Mouse (Mus musculus): Measurements from ENCODE around the gene 2310034G01Rik. TPM values are rescaled to one million over a fixed set of nuclear protein-coding genes. Genes with fewer than 3 reads are reported as not detected.

2310034G01Rik gene
- polyA plus RNA-seq, 1 experiment from 2014 or later, result 2.8 TPM

DNA sequence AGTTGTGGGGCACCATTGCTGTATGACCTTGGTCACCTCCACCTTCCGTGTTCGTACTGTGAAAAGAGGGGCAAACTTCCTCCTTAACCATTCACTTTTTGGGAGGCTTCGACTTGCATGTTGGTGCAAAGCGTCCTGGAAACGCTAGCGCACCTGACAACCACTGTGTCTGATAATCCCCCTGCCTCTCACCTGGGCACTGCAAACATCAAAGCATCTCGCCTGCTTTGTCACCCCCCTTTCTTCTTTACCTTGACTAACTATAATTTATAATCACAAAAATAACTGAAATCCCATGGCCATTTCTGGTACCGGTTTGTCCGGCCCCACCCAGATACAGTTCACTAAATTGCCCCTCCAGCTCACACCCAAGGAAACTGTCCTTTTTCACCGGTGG is 44.6 kb upstream of the 2310034G01Rik start:
- Histone ChIP-seq H3K9me3 (ENCODE audit: control insufficient read depth, low read length) (no peaks in the 10 kb centered on the region), H3K36me3 (replicated peaks; ENCODE audit: control insufficient read depth, insufficient read depth) (0 out of 2 replicates have a peak, but pooled peaks cover 9% of the 10 kb centered on the region), H3K27ac (no peak overlapping the region), H3K9ac (peak overlapping the region; percentile 49), H3K4me3 (replicated peaks; ENCODE audit: low read length) (peak overlapping the region; percentile 85), H3K27me3 (ENCODE audit: control insufficient read depth, insufficient read depth, low read length) (no peaks in the 10 kb centered on the region), H3K4me1 (replicated peaks; ENCODE audit: control insufficient read depth, insufficient read depth, low read length) (peaks cover 40% of the 10 kb centered on the region), H3K4me2 (replicated peaks) (peak overlapping the region; percentile 73)
- no peak; the same call in 1 of the 2 replicates for ATAC-seq (ENCODE audit: low FRiP score)
- no peak for DNase-seq (ENCODE audit: low spot score)
- 7% methylated on average over 10 of the region's 10 CpGs for WGBS

- ATAC-seq (ENCODE audit: low FRiP score) (no peak), DNase-seq (ENCODE audit: low spot score) (peak; percentile 54)
- Histone ChIP-seq H3K27me3 (ENCODE audit: control insufficient read depth, insufficient read depth, low read length) (no peaks in the 10 kb centered on the region), H3K9ac (no peak overlapping the region), H3K4me1 (replicated peaks; ENCODE audit: control insufficient read depth, insufficient read depth, low read length) (peaks cover 20% of the 10 kb centered on the region), H3K9me3 (ENCODE audit: control insufficient read depth, low read length) (no peaks in the 10 kb centered on the region), H3K4me3 (replicated peaks; ENCODE audit: low read length) (no peak overlapping the region), H3K27ac (no peak overlapping the region), H3K36me3 (replicated peaks; ENCODE audit: control insufficient read depth, insufficient read depth) (peaks cover 15% of the 10 kb centered on the region), H3K4me2 (replicated peaks) (no peak overlapping the region)
- WGBS, result 40% methylated on average over 4 of the region's 4 CpGs
Observed at GRCm38 (mm10) chr19:46392018-46392417, 41.9 kb upstream of the 2310034G01Rik start.

DNA sequence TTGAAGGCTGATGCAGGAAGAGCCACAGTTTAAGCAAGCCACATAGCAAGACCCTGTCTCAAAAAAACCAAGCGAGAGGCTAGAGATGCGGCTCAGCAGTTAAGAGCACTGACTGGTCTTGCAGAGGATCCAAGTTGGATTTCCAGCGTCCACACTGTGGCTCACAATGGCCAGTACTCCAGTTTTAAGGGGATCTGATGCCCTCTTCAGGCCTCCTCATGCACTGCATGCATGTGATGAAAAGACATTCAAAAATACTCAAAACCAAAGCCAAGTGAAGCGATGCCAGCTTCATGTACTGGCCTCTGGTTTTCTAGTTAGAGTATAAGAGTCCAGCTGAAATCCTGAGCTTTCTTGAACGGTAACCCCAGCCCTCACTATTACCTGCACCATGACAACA is 39.8 kb upstream of the 2310034G01Rik start:
- DNase-seq (ENCODE audit: low spot score), result no peak
- WGBS, result 83% methylated on average over 5 of the region's 5 CpGs
- no peak overlapping the region for H3K27ac ChIP-seq

GRCm38 (mm10) chr19:46382275-46382674 is 32.2 kb upstream of the 2310034G01Rik start:
- Histone ChIP-seq H3K27ac (no peak overlapping the region), H3K4me2 (replicated peaks) (no peak overlapping the region), H3K4me3 (replicated peaks; ENCODE audit: low read length) (no peak overlapping the region), H3K36me3 (replicated peaks; ENCODE audit: control insufficient read depth, insufficient read depth) (peaks cover 94% of the 10 kb centered on the region), H3K27me3 (ENCODE audit: control insufficient read depth, insufficient read depth, low read length) (no peaks in the 10 kb centered on the region), H3K9me3 (ENCODE audit: control insufficient read depth, low read length) (no peaks in the 10 kb centered on the region), H3K4me1 (replicated peaks; ENCODE audit: control insufficient read depth, insufficient read depth, low read length) (no peaks in the 10 kb centered on the region), H3K9ac (no peak overlapping the region)
- no peak for DNase-seq (ENCODE audit: low spot score)
- WGBS, result 88% methylated on average over 9 of the region's 9 CpGs
- no peak for ATAC-seq (ENCODE audit: low FRiP score)

More for the DNA sequence above, 39.8 kb upstream of the 2310034G01Rik start:
- Histone ChIP-seq H3K4me3 (replicated peaks; ENCODE audit: low read length) (no peak overlapping the region), H3K4me1 (replicated peaks; ENCODE audit: control insufficient read depth, insufficient read depth, low read length) (peaks cover 15% of the 10 kb centered on the region), H3K27me3 (ENCODE audit: control insufficient read depth, insufficient read depth, low read length) (no peaks in the 10 kb centered on the region), H3K4me2 (replicated peaks) (no peak overlapping the region), H3K9me3 (ENCODE audit: control insufficient read depth, low read length) (no peaks in the 10 kb centered on the region), H3K9ac (no peak overlapping the region), H3K36me3 (replicated peaks; ENCODE audit: control insufficient read depth, insufficient read depth) (peaks cover 31% of the 10 kb centered on the region)
- ATAC-seq (ENCODE audit: low FRiP score), result no peak

DNA sequence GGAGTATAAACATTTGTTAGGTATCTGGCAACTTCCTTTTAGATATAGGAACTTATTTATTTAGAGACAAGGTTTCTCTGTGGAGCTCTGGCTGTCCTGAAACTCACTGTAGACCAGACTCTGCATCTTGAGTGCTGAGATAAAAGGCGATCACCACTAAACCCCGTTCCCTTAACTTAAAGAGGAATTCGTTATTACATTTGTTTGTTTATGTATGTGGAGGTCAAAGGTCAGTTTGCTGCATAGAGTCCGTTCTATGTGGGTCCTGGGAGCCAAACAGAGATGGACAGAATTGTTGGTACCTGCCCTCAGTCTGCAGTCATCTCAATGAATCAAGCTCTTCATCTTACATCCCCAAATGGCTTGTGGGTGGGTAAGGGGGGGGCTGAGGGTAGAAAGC is 25.8 kb upstream of the 2310034G01Rik start:
- H3K27me3 ChIP-seq (ENCODE audit: control insufficient read depth, insufficient read depth, low read length), result no peaks in the 10 kb centered on the region
- H3K4me1 ChIP-seq (replicated peaks; ENCODE audit: control insufficient read depth, insufficient read depth, low read length), result no peaks in the 10 kb centered on the region
- no peak overlapping the region for H3K4me2 ChIP-seq (replicated peaks)
- DNase-seq (ENCODE audit: low spot score) (no peak), ATAC-seq (ENCODE audit: low FRiP score) (no peak)
- 66% methylated on average over 4 of the region's 4 CpGs for WGBS
- no peaks in the 10 kb centered on the region for H3K9me3 ChIP-seq (ENCODE audit: control insufficient read depth, low read length)
- no peak overlapping the region for H3K27ac ChIP-seq
- H3K36me3 ChIP-seq (replicated peaks; ENCODE audit: control insufficient read depth, insufficient read depth), result peaks cover 52% of the 10 kb centered on the region
- H3K4me3 ChIP-seq (replicated peaks; ENCODE audit: low read length), result no peak overlapping the region
- no peak overlapping the region for H3K9ac ChIP-seq

- ATAC-seq (ENCODE audit: low FRiP score), result no peak
- WGBS, result 53% methylated on average over 5 of the region's 5 CpGs
Observed at GRCm38 (mm10) chr19:46375489-46375888, 25.4 kb upstream of the 2310034G01Rik start.

GRCm38 (mm10) chr19:46374477-46375088 is 24.5 kb upstream of the 2310034G01Rik start:
- Histone ChIP-seq H3K27ac (no peak overlapping the region; the same call in 1 of the 2 replicates), H3K27me3 (ENCODE audit: control insufficient read depth, insufficient read depth, low read length) (no peaks in the 10 kb centered on the region), H3K9ac (no peak overlapping the region), H3K36me3 (replicated peaks; ENCODE audit: control insufficient read depth, insufficient read depth) (peaks cover 39% of the 10 kb centered on the region), H3K4me3 (replicated peaks; ENCODE audit: low read length) (no peak overlapping the region), H3K4me1 (replicated peaks; ENCODE audit: control insufficient read depth, insufficient read depth, low read length) (no peaks in the 10 kb centered on the region), H3K9me3 (ENCODE audit: control insufficient read depth, low read length) (no peaks in the 10 kb centered on the region), H3K4me2 (replicated peaks) (no peak overlapping the region)
- WGBS, result 43% methylated on average over 21 of the region's 21 CpGs
- no peak for DNase-seq (ENCODE audit: low spot score)
- ATAC-seq (ENCODE audit: low FRiP score), result no peak

More at GRCm38 (mm10) chr19:46375489-46375888, 25.4 kb upstream of the 2310034G01Rik start:
- no peak overlapping the region for H3K4me2 ChIP-seq (replicated peaks)
- H3K36me3 ChIP-seq (replicated peaks; ENCODE audit: control insufficient read depth, insufficient read depth), result peaks cover 48% of the 10 kb centered on the region
- H3K4me3 ChIP-seq (replicated peaks; ENCODE audit: low read length), result no peak overlapping the region
- H3K27ac ChIP-seq, result no peak overlapping the region
- H3K27me3 ChIP-seq (ENCODE audit: control insufficient read depth, insufficient read depth, low read length), result no peaks in the 10 kb centered on the region
- no peaks in the 10 kb centered on the region for H3K4me1 ChIP-seq (replicated peaks; ENCODE audit: control insufficient read depth, insufficient read depth, low read length)
- H3K9me3 ChIP-seq (ENCODE audit: control insufficient read depth, low read length), result no peaks in the 10 kb centered on the region
- DNase-seq (ENCODE audit: low spot score), result peak; percentile 58
- H3K9ac ChIP-seq, result no peak overlapping the region

- DNase-seq (ENCODE audit: low spot score) (peak; percentile 54), ATAC-seq (ENCODE audit: low FRiP score) (no peak)
- Histone ChIP-seq H3K4me1 (replicated peaks; ENCODE audit: control insufficient read depth, insufficient read depth, low read length) (no peaks in the 10 kb centered on the region), H3K4me2 (replicated peaks) (no peak overlapping the region), H3K9ac (no peak overlapping the region), H3K27ac (no peak overlapping the region), H3K4me3 (replicated peaks; ENCODE audit: low read length) (no peak overlapping the region), H3K9me3 (ENCODE audit: control insufficient read depth, low read length) (no peaks in the 10 kb centered on the region), H3K36me3 (replicated peaks; ENCODE audit: control insufficient read depth, insufficient read depth) (no peaks in the 10 kb centered on the region), H3K27me3 (ENCODE audit: control insufficient read depth, insufficient read depth, low read length) (no peaks in the 10 kb centered on the region)
- 35% methylated on average over 4 of the region's 4 CpGs for WGBS
Observed at GRCm38 (mm10) chr19:46369204-46369603, 19.1 kb upstream of the 2310034G01Rik start.

- Histone ChIP-seq H3K9ac (no peak overlapping the region), H3K36me3 (replicated peaks; ENCODE audit: control insufficient read depth, insufficient read depth) (no peaks in the 10 kb centered on the region), H3K4me3 (replicated peaks; ENCODE audit: low read length) (no peak overlapping the region), H3K4me1 (replicated peaks; ENCODE audit: control insufficient read depth, insufficient read depth, low read length) (no peaks in the 10 kb centered on the region), H3K4me2 (replicated peaks) (no peak overlapping the region), H3K9me3 (ENCODE audit: control insufficient read depth, low read length) (no peaks in the 10 kb centered on the region), H3K27me3 (ENCODE audit: control insufficient read depth, insufficient read depth, low read length) (no peaks in the 10 kb centered on the region), H3K27ac (no peak overlapping the region)
- DNase-seq (ENCODE audit: low spot score) (no peak), ATAC-seq (ENCODE audit: low FRiP score) (no peak)
- WGBS, result 92% methylated on average over 23 of the region's 23 CpGs
Observed at GRCm38 (mm10) chr19:46367798-46368590, 17.9 kb upstream of the 2310034G01Rik start.

Measured in hindbrain, embryonic 14.5 days (tissue).